Mouse (Mus musculus) adrenal gland, postnatal 10 days (tissue): ENCODE measurements at regions not wholly inside any gene's neighbourhood (a gene's known extent, or its start where the extent isn't known, plus 50 kb on each side); places are given as distances from the start of the nearest gene placed in this dataset.

Experiments
- DNase-seq: peaks from one replicate; pipeline ENCODE4 v3.0.0; 2021; ENCODE audit warnings: mixed read lengths

- DNase-seq: no peak
Measured at GRCm38 (mm10) chr15:88035486-88035885, 491.4 kb downstream of the Fam19a5 start.

- no peak for DNase-seq
Measured at GRCm38 (mm10) chr15:88036146-88037000, 492.3 kb downstream of the Fam19a5 start.

- DNase-seq: no peak
Measured at GRCm38 (mm10) chr15:88037606-88038005, 493.5 kb downstream of the Fam19a5 start.

- no peak for DNase-seq
Measured at GRCm38 (mm10) chr15:88042821-88043220, 498.7 kb downstream of the Fam19a5 start.

- DNase-seq: no peak
Measured at GRCm38 (mm10) chr15:88058071-88058470, 514.0 kb downstream of the Fam19a5 start.

- no peak for DNase-seq
Measured at GRCm38 (mm10) chr15:88060935-88061334, 516.8 kb downstream of the Fam19a5 start.

GRCm38 (mm10) chr15:88063041-88063440 lies 518.9 kb downstream of the Fam19a5 start:
- no peak for DNase-seq

- no peak for DNase-seq
Measured at GRCm38 (mm10) chr15:88068476-88068875, 524.4 kb downstream of the Fam19a5 start.

GRCm38 (mm10) chr15:88072676-88073075 lies 527.4 kb upstream of the Zdhhc25 start:
- DNase-seq: no peak

- no peak for DNase-seq
Measured at GRCm38 (mm10) chr15:88083911-88084310, 516.2 kb upstream of the Zdhhc25 start.

- no peak for DNase-seq
Measured at GRCm38 (mm10) chr15:88085631-88086030, 514.5 kb upstream of the Zdhhc25 start.

- DNase-seq: no peak
Measured at GRCm38 (mm10) chr15:88089486-88089885, 510.6 kb upstream of the Zdhhc25 start.

- DNase-seq: peak; percentile 3
Measured at GRCm38 (mm10) chr15:88091390-88091789, 508.7 kb upstream of the Zdhhc25 start.

GRCm38 (mm10) chr15:88120376-88120775 lies 479.7 kb upstream of the Zdhhc25 start:
- peak; percentile 2 for DNase-seq

- no peak for DNase-seq
Measured at GRCm38 (mm10) chr15:88123907-88124523, 476.1 kb upstream of the Zdhhc25 start.

- DNase-seq: peak; percentile 70
Measured at GRCm38 (mm10) chr15:88146118-88146517, 454.0 kb upstream of the Zdhhc25 start.

GRCm38 (mm10) chr15:88151199-88151598 lies 448.9 kb upstream of the Zdhhc25 start:
- DNase-seq: no peak

- DNase-seq: no peak
Measured at GRCm38 (mm10) chr15:88159618-88160170, 440.4 kb upstream of the Zdhhc25 start.

GRCm38 (mm10) chr15:88160291-88160690 lies 439.8 kb upstream of the Zdhhc25 start:
- no peak for DNase-seq

- no peak for DNase-seq
Measured at GRCm38 (mm10) chr15:88163438-88163837, 436.7 kb upstream of the Zdhhc25 start.

- peak; percentile 55 for DNase-seq
Measured at GRCm38 (mm10) chr15:88174326-88174725, 425.8 kb upstream of the Zdhhc25 start.

GRCm38 (mm10) chr15:88175991-88176390 lies 424.1 kb upstream of the Zdhhc25 start:
- no peak for DNase-seq

- DNase-seq: no peak
Measured at GRCm38 (mm10) chr15:88196539-88196938, 403.6 kb upstream of the Zdhhc25 start.
